Mouse (Mus musculus): ENCODE data around the gene Omt2a.
A peak's percentile ranks its signal among the peaks of the same experiment; 100 is the strongest.
"Not testable (repeated sequence)": the region's sequence is repeated elsewhere in the genome, so short reads cannot be mapped to it uniquely, and the experiment has no call there.

The Omt2a gene

DNA sequence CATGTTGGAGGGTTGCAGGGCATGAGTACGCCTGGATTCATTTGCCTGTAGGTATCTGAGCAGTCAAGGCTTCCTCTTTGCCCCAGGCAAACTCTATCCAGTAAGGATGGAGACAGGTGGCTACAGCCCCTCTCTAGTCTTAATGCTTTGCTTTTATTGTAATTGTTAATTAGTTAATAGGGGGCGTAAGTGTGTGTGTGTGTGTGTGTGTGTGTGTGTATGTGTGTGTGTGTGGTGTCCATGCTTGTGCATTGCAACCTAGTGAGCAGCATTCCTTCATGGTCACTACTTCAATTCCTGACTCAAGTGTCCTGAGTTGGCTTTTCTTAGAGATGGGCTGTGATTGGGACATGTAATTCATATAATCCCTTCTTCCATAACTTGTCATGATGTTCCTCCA, at the start of gene Omt2a:
Omt2a (minus strand) TSS at position 101 of the 400 bp plus-strand sequence.
- no peak for DNase-seq (ENCODE audit: low spot score)

DNA sequence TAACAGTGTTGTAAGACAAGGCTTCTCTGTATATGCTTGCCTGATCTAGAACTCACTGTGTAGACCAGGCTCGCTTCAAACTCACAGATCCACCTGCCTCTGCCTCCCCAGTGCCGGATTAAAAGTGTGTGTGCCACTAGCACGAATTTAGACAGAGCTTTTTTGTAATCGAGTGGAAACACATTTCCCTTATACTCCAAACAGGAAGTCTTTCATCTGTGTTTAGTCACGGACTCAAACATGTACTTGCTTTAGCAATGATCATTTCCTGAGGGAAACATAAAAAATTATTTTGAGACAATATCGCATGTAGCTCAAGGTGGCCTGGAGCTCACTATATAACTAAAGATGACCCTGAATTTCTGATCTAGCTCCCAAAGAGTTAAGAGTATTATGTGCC, 48.8 kb upstream of the Omt2a start:
- DNase-seq (ENCODE audit: low spot score): no peak

DNA sequence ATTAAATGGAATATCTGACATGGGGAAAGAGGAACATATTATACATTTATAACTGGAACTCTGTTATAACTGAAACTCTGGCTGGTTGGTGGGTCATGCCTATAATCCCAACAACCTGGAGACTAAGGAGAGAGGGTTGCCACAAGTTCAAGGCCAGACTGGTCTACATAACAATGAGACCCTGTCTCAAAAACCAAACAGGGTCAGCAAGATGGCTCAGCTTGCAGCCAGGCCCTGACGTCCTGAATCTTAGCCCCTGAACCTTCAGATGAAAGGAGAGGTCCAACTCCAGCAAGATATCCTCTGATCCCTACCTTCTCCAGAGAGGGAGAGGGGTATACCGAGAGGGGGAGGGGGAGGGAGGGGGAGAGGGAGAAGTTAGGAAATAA, 45.9 kb upstream of the Omt2a start:
- DNase-seq (ENCODE audit: low spot score): no peak

GRCm38 (mm10) chr9:78359750-78360483, 45.3 kb upstream of the Omt2a start:
- no peak for DNase-seq (ENCODE audit: low spot score)

DNA sequence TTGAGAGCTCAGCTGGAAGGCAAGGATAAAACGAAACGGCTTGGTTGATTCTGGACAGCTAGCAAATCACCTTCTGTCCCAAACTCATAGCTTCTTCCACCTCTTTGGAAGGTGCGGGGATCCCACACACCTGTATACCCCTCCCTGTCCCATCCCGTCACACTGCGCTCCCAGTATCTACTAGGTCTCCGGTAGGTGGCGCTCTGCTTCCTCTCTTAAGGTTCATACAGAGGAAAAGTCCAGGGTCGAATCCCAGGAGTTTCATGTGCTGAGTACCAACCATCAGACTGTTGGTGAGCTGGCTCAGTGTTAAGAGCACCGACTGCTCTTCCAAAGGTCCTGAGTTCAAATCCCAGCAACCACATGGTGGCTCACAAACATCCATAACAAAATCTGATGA, 43.5 kb upstream of the Omt2a start:
- peak; percentile 80 for DNase-seq (ENCODE audit: low spot score)

GRCm38 (mm10) chr9:78355611-78356010, 41.0 kb upstream of the Omt2a start, which contains the start of gene Gsta2:
Gsta2 (minus strand) TSS chr9:78355788.
- no peak for DNase-seq (ENCODE audit: low spot score)

- no peak for DNase-seq (ENCODE audit: low spot score)
Measured at GRCm38 (mm10) chr9:78354665-78355578, 40.3 kb upstream of the Omt2a start.

- no peak for DNase-seq (ENCODE audit: low spot score)
Measured at GRCm38 (mm10) chr9:78351504-78352220, 37.1 kb upstream of the Omt2a start.

GRCm38 (mm10) chr9:78350007-78350406, 35.4 kb upstream of the Omt2a start:
- not testable (repeated sequence) for DNase-seq (ENCODE audit: low spot score)

DNA sequence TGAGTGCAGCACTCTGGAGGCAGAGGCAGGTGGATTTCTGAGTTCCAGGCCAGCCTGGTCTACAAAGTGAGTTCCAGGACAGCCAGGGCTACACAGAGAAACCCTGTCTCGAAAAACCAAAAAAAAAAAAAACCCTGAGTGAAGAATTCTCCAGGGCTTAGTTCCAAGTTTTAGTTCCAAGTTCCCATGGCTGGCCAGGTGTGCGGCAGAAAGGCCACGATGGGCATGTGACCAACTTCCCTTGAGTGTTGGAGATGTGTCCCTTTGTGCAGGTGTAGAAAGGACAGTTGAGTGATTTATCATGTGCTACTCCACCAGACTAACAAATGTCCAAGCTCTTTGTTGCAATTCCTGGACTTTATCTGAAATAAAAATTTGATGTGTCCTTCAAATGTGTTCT, 34.5 kb upstream of the Omt2a start:
- DNase-seq (ENCODE audit: low spot score): not testable (repeated sequence)

- DNase-seq (ENCODE audit: low spot score): peak; percentile 59
Measured at GRCm38 (mm10) chr9:78348206-78349004, 33.8 kb upstream of the Omt2a start.

GRCm38 (mm10) chr9:78347004-78347403, 32.4 kb upstream of the Omt2a start:
- peak; percentile 22 for DNase-seq (ENCODE audit: low spot score)

GRCm38 (mm10) chr9:78345235-78345634, 30.6 kb upstream of the Omt2a start:
- not testable (repeated sequence) for DNase-seq (ENCODE audit: low spot score)

- DNase-seq (ENCODE audit: low spot score): not testable (repeated sequence)
Measured at GRCm38 (mm10) chr9:78343055-78343454, 28.5 kb upstream of the Omt2a start.

- DNase-seq (ENCODE audit: low spot score): not testable (repeated sequence)
Measured at GRCm38 (mm10) chr9:78342494-78342893, 27.9 kb upstream of the Omt2a start.

DNA sequence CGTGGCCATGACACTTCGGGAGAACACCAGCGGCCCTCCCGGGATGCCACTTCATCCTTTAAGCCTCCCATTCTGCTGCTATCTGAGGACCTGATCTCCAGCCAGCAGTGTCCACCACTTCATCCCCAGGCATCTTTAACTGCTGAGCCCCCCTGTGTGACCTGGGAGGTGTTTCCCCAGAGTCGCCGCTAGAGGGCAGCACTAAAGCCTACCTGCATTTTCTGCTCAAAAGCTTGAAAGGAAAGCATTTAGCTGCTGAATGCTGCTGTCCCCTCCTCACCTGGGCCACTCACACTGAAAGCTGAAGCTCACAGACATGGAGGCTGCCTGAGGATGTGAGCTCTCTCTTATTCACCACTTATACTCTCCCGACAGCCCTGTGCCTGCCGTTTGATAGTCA, 25.7 kb upstream of the Omt2a start:
- peak; percentile 26 for DNase-seq (ENCODE audit: low spot score)

GRCm38 (mm10) chr9:78337050-78337449, 22.5 kb upstream of the Omt2a start:
- not testable (repeated sequence) for DNase-seq (ENCODE audit: low spot score)

DNA sequence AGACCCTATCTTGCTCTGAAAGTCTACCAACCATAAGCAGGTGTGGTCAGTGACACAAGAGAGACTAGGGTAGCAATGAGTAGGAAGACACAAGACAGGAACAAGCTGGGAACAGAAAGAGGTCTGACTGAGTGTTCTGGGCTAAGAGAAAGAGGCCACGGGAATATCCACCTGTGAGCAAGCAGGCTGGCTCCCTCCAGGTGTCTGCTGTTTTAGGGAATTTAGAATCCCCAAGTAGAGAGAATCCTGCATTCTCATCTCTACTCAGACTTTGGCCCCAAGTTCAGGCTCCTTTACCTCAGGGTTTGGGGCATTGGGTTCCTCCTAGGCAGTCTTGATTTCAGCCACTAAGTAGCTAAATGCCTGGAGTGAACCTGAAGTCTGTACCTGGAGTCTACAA, 12.7 kb upstream of the Omt2a start, which contains the start of gene Omt2b:
Omt2b (plus strand) TSS at position 301 of the 400 bp plus-strand sequence.
- not testable (repeated sequence) for DNase-seq (ENCODE audit: low spot score)

DNA sequence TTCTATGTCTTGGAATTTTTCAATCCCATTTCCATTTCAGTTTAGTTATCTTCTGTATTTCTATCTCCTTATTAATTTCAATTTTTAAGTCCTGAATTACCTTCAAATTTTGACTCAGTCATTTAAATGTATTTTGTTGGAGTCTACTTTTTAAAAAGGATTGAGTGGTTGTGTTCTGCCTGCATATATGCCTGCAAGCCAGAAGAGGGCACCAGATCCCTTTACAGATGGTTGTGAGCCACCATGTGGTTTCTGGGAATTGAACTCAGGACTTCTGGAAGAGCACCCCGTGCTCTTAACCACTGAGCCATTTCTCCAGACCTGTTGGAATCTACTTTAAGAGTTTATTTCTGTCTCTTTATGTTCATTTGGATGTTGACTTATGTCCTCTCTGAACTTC, 4.9 kb upstream of the Omt2a start:
- no peak for DNase-seq (ENCODE audit: low spot score)

DNA sequence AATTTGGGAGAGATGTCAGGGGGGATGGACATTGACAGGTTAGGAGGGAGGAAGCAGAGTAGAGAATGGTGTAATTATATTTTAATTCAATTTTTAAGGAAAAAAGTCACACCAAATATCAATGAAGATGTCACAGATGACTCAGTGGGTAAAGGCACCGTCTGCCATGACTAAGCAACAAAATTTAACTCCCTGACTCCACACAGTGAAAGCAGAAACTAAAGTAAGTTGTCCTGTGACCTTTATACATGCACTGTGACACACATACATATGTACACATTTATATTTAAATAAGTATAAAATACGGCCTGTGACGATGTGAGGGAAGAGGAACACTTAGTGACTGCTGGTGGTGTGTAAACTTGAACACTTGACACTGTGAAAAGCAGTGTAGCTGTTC, 6.5 kb downstream of the Omt2a start:
- DNase-seq (ENCODE audit: low spot score): not testable (repeated sequence)

- not testable (repeated sequence) for DNase-seq (ENCODE audit: low spot score)
Measured at GRCm38 (mm10) chr9:78299143-78299542, 15.5 kb downstream of the Omt2a start.
